Mouse (Mus musculus): ENCODE results near the gene Avil.

DNA sequence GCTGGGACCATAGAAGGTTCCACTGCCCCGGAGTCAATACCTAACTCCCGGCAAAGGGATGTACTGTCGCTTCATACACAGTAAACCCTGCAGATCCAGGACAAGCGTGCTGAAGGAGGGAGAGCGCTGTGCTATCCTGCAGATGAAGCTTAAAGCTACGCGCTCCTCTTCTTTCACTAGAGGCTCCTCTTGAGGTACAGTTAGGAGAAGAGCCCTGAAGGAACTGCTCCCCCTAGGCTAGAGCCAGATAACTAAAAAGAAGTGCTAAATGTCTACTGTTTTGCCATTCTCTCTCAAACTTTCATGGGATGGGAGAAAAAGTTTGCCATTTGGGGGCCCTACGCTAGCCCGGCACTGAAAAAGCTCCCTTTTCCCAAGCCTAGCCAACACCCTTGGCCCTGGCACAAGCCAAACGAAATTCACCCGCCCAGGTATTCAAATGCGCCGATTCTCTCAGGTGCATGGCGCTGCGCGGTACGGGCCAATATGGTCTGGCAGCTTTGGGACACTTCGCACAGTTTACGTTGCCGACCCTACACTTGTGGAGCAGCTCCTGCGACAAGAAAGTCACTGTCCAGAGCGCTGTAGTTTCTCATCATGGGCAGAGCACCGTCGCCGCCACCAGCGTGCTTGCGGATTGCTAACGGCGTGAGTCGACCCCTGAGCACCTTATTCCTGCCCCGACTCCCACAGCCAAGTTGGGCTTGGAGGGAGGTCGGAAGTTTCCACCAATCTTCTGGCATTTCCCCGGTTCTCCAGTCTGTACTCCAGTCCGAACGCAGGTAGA is 48.3 kb downstream of the Avil start:
- no peak for TF ChIP-seq CTCF (IDR thresholded peaks at IDR 0.05; ENCODE audit: extremely low read depth, insufficient read length, insufficient replicate concordance, low read depth, low read length)
- TF ChIP-seq POLR2A (IDR thresholded peaks at IDR 0.05; ENCODE audit: low read depth, low read length), result no peak

Data from small intestine, adult 2 months (tissue).